Comparison of ENCODE assay signal across 7 mouse cellular contexts in the genomic region with DNA sequence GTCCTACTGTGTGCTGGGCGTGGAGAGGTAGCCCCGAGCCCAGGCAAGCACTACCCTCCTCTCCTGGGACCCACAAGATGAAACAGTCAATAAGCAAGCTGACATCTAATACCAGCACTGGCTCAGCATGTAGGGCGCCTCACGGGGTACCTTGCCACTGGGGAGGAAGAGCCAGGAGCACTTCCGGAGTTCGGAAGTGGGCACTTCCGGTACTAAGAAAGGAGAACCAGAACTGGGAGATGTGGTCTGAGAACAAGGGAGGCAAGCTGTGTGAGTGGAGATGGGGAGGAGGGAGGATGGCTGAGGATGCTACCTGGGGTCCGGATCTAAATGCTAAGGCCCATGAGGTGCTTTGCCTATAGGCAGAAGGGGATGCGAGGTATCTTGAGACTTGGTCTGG.
DNase-seq lines count a peak whose midpoint lies in the region; ATAC-seq lines count a peak whose summit lies in the region.

No protein-coding gene starts in this region.

- H3K4me2 ChIP-seq in embryonic facial prominence, embryonic 15.5 days (replicated peaks) = no peak overlapping the region

- H3K36me3 ChIP-seq in embryonic facial prominence, embryonic 15.5 days = no peaks in the 10 kb centered on the region

- ATAC-seq in embryonic facial prominence, embryonic 15.5 days (ENCODE audit: insufficient number of reproducible peaks, low FRiP score, low TSS enrichment, low read depth) = no peak
- peak; percentile 29; the same call in 1 of the 2 replicates for ATAC-seq in megakaryocyte, adult 5-6 weeks (ENCODE audit: poor library complexity, severe bottlenecking)

- peak; percentile 28 to 35 for DNase-seq in spleen, postnatal 36 days (ENCODE audit: low spot score in 2 of 2)
- no peak for DNase-seq in spleen, adult 12 weeks (ENCODE audit: low spot score)
- no peak for DNase-seq in lung, postnatal 10 days
- no peak for DNase-seq in layer of hippocampus, adult 18-20 months (ENCODE audit: low spot score in 2 of 2)
- no peak for DNase-seq in heart, postnatal 36 days

- H3K9ac ChIP-seq in embryonic facial prominence, embryonic 15.5 days = no peak overlapping the region

- H3K9me3 ChIP-seq in embryonic facial prominence, embryonic 15.5 days (replicated peaks) = no peaks in the 10 kb centered on the region

- intact Hi-C loops in heart, postnatal 36 days (cut with DNase I) = loop anchor here (1.0 kb wide), 1 partner anchor 155 kb away; no protein-coding TSS in a partner anchor

- WGBS in embryonic facial prominence, embryonic 15.5 days = 47% methylated on average over 9 of the region's 9 CpGs

- H3K4me3 ChIP-seq in embryonic facial prominence, embryonic 15.5 days (replicated peaks) = no peak overlapping the region

- peaks cover 20% of the 10 kb centered on the region for H3K4me1 ChIP-seq in embryonic facial prominence, embryonic 15.5 days

- H3K27ac ChIP-seq in embryonic facial prominence, embryonic 15.5 days (replicated peaks) = 0 out of 2 replicates have a peak overlapping the region, but pooled peaks have one; percentile 22

- H3K27me3 ChIP-seq in embryonic facial prominence, embryonic 15.5 days = 0 out of 2 replicates have a peak, but pooled peaks cover 3% of the 10 kb centered on the region

Comparison
In these comparisons a context has a peak if more than half of its experiments do, and no peak if none do; other contexts are left out.
1. DNase-seq: peak in spleen, postnatal 36 days (2 of 2); none in spleen, adult 12 weeks (single experiment), lung, postnatal 10 days (single experiment), layer of hippocampus, adult 18-20 months (0 of 2) and heart, postnatal 36 days (0 of 2).